Mouse (Mus musculus) hindbrain, embryonic 11.5 days (tissue): ENCODE measurements at regions not wholly inside any gene's neighbourhood (a gene's known extent, or its start where the extent isn't known, plus 50 kb on each side); places are given as distances from the start of the nearest gene placed in this dataset.

ENCODE experiments used
- ATAC-seq: fragments of 200-750 bp; cut with Nextera tagmentation; 2 replicates; pipeline ENCODE4 v1.8.0; 2017; ENCODE audit warnings: mild to moderate bottlenecking, moderate TSS enrichment, moderate library complexity; ENCODE audit not compliant: low FRiP score
- DNase-seq: peaks from one replicate; pipeline ENCODE4 v3.0.0-alpha.2; 2015; ENCODE audit warnings: low spot score
- H3K27ac ChIP-seq: fragments of 300-500 bp; sonication (generic); 2 replicates; pipeline ENCODE4 v1.5.1; 2014; ENCODE audit warnings: mild to moderate bottlenecking, low read depth, low read length
- H3K27me3 ChIP-seq: fragments of 300-500 bp; sonication (generic); 2 replicates; pipeline ENCODE4 v1.6.1; 2014; ENCODE audit warnings: mild to moderate bottlenecking, low read length, moderate library complexity, mixed read lengths; ENCODE audit not compliant: control insufficient read depth, insufficient read depth
- H3K36me3 ChIP-seq: fragments of 300-500 bp; sonication (generic); 2 replicates; pipeline ENCODE4 v1.6.1; 2014; ENCODE audit warnings: mild to moderate bottlenecking, low read length, moderate library complexity, mixed read lengths; ENCODE audit not compliant: control insufficient read depth, insufficient read depth
- H3K4me1 ChIP-seq: fragments of 300-500 bp; sonication (generic); replicated peaks from 2 replicates; pipeline ENCODE4 v1.6.1; 2014; ENCODE audit warnings: low read length, mixed read lengths; ENCODE audit not compliant: control insufficient read depth, insufficient read depth
- H3K4me2 ChIP-seq: fragments of 300-500 bp; sonication (generic); replicated peaks from 2 replicates; pipeline ENCODE4 v1.6.1; 2014; ENCODE audit warnings: mild to moderate bottlenecking, low read depth, low read length
- H3K4me3 ChIP-seq: fragments of 300-500 bp; sonication (generic); 2 replicates; pipeline ENCODE4 v1.5.1; 2014; ENCODE audit warnings: low read depth, low read length
- H3K9ac ChIP-seq: fragments of 300-500 bp; sonication (generic); 2 replicates; pipeline ENCODE4 v1.6.1; 2014; ENCODE audit warnings: low read depth, low read length
- H3K9me3 ChIP-seq: fragments of 300-500 bp; sonication (generic); 2 replicates; pipeline ENCODE4 v1.6.1; 2016; ENCODE audit warnings: low read length; ENCODE audit not compliant: control insufficient read depth
- WGBS: fragments of 180-500 bp; shearing (Covaris S2); extraction: QIAGEN DNeasy Blood & Tissue Kit; methylation state at CpG from one replicate; pipeline ENCODE4 v1.1.7; 2014; 5-methylcytosine and 5-hydroxymethylcytosine counted together

GRCm38 (mm10) chr13:32603925-32604590, 179.7 kb downstream of the Mylk4 start:
- Histone ChIP-seq H3K4me2 (no peak overlapping the region), H3K4me1 (no peaks in the 10 kb centered on the region), H3K36me3 (no peaks in the 10 kb centered on the region), H3K9ac (no peak overlapping the region), H3K27me3 (no peaks in the 10 kb centered on the region), H3K27ac (no peak overlapping the region), H3K9me3 (no peaks in the 10 kb centered on the region), H3K4me3 (no peak overlapping the region)
- DNase-seq: no peak
- ATAC-seq: no peak
- WGBS: 86% methylated on average over 8 of the region's 8 CpGs

DNA sequence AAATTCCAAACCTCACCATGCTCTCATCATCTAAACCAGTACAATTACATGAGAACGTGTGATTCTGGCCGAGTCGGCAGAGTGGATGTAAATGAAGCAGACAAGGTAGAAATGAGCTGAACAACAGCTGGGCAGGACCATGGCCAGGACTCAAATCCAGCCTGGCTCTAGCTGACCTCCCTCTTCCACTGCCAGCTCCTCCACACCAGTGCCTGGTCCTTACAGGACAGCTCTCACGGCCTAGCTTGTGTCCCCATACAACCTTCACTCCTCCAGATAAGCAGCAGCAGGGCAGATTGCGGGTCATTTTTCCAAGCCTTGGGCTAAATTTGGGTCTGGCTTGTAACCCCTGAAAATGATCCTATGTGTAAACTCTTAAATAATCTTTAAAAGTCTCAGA, 182.4 kb downstream of the Mylk4 start:
- WGBS: 81% methylated on average over 5 of the region's 5 CpGs
- Histone ChIP-seq H3K4me3 (no peak overlapping the region), H3K36me3 (no peaks in the 10 kb centered on the region), H3K27ac (no peak overlapping the region), H3K9me3 (no peaks in the 10 kb centered on the region), H3K9ac (no peak overlapping the region), H3K4me2 (no peak overlapping the region), H3K4me1 (no peaks in the 10 kb centered on the region), H3K27me3 (no peaks in the 10 kb centered on the region)
- DNase-seq (no peak), ATAC-seq (no peak)

DNA sequence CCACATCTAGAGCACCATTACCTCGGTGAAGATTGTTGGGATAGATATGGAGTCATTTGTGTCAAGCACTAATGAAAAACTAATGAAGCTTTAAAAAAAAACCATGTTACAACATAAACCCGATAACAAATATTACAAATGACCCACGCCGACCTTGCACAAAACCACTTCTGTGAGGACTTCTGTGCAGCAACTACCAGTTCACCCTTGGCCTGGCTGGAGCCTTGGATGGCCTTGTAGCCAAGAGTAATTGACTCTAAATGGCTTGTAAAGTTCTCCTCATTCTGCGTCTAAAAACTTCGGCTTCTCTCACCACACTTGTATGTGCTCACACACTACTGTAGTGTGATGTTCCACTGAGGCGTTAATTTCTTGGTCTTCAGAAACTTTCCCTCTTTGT, 190.1 kb downstream of the Mylk4 start:
- no peaks in the 10 kb centered on the region for H3K9me3 ChIP-seq
- H3K27ac ChIP-seq: no peak overlapping the region
- H3K36me3 ChIP-seq: no peaks in the 10 kb centered on the region
- WGBS: 88% methylated on average over 7 of the region's 7 CpGs
- DNase-seq (no peak), ATAC-seq (no peak)
- H3K4me1 ChIP-seq: no peaks in the 10 kb centered on the region
- no peaks in the 10 kb centered on the region for H3K27me3 ChIP-seq
- no peak overlapping the region for H3K4me2 ChIP-seq
- H3K9ac ChIP-seq: no peak overlapping the region
- H3K4me3 ChIP-seq: no peak overlapping the region

- no peak overlapping the region for H3K9ac ChIP-seq
- ATAC-seq: no peak
- H3K4me2 ChIP-seq: no peak overlapping the region
- no peak for DNase-seq
- H3K27ac ChIP-seq: no peak overlapping the region
- H3K4me1 ChIP-seq: no peaks in the 10 kb centered on the region
- no peak overlapping the region for H3K4me3 ChIP-seq
- H3K36me3 ChIP-seq: no peaks in the 10 kb centered on the region
- no peaks in the 10 kb centered on the region for H3K27me3 ChIP-seq
- WGBS: 96% methylated on average over 5 of the region's 5 CpGs
- H3K9me3 ChIP-seq: no peaks in the 10 kb centered on the region
These were observed 190.6 kb downstream of the Mylk4 start for GRCm38 (mm10) chr13:32593131-32593530.

- Histone ChIP-seq H3K4me1 (no peaks in the 10 kb centered on the region), H3K27ac (no peak overlapping the region), H3K4me2 (no peak overlapping the region), H3K27me3 (no peaks in the 10 kb centered on the region), H3K36me3 (no peaks in the 10 kb centered on the region), H3K9me3 (no peaks in the 10 kb centered on the region), H3K4me3 (no peak overlapping the region), H3K9ac (no peak overlapping the region)
- no peak for DNase-seq
- ATAC-seq: no peak
These were observed 202.2 kb downstream of the Mylk4 start for GRCm38 (mm10) chr13:32581598-32581997.

DNA sequence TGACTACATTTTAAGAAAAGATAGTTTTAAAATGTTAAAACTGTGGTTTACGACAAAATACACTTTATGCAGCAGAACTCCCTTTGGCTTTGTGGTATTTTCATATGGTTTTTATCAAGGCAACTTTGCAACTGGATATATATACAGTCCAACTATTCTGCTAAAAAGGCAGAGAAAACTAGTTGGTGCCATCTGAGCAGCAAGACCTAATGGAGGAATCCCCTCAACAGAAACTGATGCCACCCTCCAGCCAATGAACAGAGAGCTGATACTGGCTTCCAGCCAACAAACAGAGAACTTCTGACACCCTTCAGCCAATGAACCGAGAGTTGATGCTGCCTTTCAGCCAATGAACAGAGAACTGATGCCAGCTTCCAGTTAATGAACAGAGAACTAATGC, 215.9 kb downstream of the Mylk4 start:
- WGBS: 90% methylated on average over 2 of the region's 2 CpGs
- Histone ChIP-seq H3K36me3 (no peaks in the 10 kb centered on the region), H3K9me3 (no peaks in the 10 kb centered on the region), H3K4me1 (no peaks in the 10 kb centered on the region), H3K27me3 (no peaks in the 10 kb centered on the region), H3K9ac (no peak overlapping the region), H3K4me3 (no peak overlapping the region), H3K27ac (no peak overlapping the region), H3K4me2 (no peak overlapping the region)
- DNase-seq (no peak), ATAC-seq (no peak)

DNA sequence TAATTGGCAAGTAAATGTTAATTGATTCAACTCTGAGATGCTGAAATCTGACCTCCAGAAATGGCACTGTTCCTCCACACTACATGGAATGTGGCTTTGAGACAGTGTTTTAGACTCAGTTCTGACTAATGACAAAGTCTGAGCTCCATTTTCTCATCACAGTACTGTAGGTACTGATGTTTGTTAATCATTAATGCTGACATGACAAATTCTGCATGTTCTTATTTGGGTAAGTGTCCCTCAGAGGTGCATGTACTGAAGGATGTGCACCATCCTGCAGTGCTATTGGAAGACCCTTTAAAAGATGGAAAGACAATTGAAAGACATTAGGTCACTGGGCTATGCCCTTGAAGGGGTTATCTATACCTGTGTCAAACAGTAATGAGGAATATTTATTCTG, 222.1 kb upstream of the Gmds start:
- Histone ChIP-seq H3K27me3 (no peaks in the 10 kb centered on the region), H3K36me3 (no peaks in the 10 kb centered on the region), H3K9me3 (no peaks in the 10 kb centered on the region), H3K4me2 (no peak overlapping the region), H3K9ac (no peak overlapping the region), H3K4me1 (no peaks in the 10 kb centered on the region), H3K4me3 (no peak overlapping the region), H3K27ac (no peak overlapping the region)
- ATAC-seq (no peak), DNase-seq (no peak)

GRCm38 (mm10) chr13:32556396-32556795, 217.9 kb upstream of the Gmds start:
- DNase-seq (no peak), ATAC-seq (no peak)
- no peaks in the 10 kb centered on the region for H3K27me3 ChIP-seq
- H3K27ac ChIP-seq: no peak overlapping the region
- WGBS: 88% methylated on average over 2 of the region's 2 CpGs
- H3K4me2 ChIP-seq: no peak overlapping the region
- no peaks in the 10 kb centered on the region for H3K4me1 ChIP-seq
- H3K9me3 ChIP-seq: no peaks in the 10 kb centered on the region
- H3K9ac ChIP-seq: no peak overlapping the region
- no peak overlapping the region for H3K4me3 ChIP-seq
- no peaks in the 10 kb centered on the region for H3K36me3 ChIP-seq

GRCm38 (mm10) chr13:32555064-32555463, 216.5 kb upstream of the Gmds start:
- DNase-seq: no peak
- H3K9ac ChIP-seq: no peak overlapping the region
- no peaks in the 10 kb centered on the region for H3K4me1 ChIP-seq
- ATAC-seq: no peak
- no peak overlapping the region for H3K4me2 ChIP-seq
- no peaks in the 10 kb centered on the region for H3K9me3 ChIP-seq
- no peak overlapping the region for H3K4me3 ChIP-seq
- H3K27ac ChIP-seq: no peak overlapping the region
- no peaks in the 10 kb centered on the region for H3K27me3 ChIP-seq
- WGBS: 85% methylated on average over 1 of the region's 1 CpGs
- no peaks in the 10 kb centered on the region for H3K36me3 ChIP-seq
